Mouse (Mus musculus): ENCODE measurements around the gene Svop.

The Svop gene

GRCm38 (mm10) chr5:114043800-114044199 lies 47.6 kb downstream of the Svop start:
- no peak for DNase-seq

GRCm38 (mm10) chr5:114041327-114041930 lies 49.9 kb downstream of the Svop start:
- no peak for DNase-seq

- no peak for DNase-seq
Measured at GRCm38 (mm10) chr5:114040911-114041310, 50.5 kb downstream of the Svop start.

- DNase-seq: no peak
Measured at GRCm38 (mm10) chr5:114040508-114040907, 50.9 kb downstream of the Svop start.

- peak; percentile 80 to 83 for DNase-seq
Measured at GRCm38 (mm10) chr5:114035111-114035510, 56.3 kb downstream of the Svop start.

GRCm38 (mm10) chr5:114034393-114034792 lies 57.0 kb downstream of the Svop start:
- DNase-seq: no peak

GRCm38 (mm10) chr5:114032161-114032763 lies 59.1 kb downstream of the Svop start:
- DNase-seq: no peak

GRCm38 (mm10) chr5:114030652-114031051 lies 60.7 kb downstream of the Svop start:
- DNase-seq: no peak

- peak; percentile 62 for DNase-seq
Measured at GRCm38 (mm10) chr5:114028111-114028510, 63.3 kb downstream of the Svop start.

- no peak for DNase-seq
Measured at GRCm38 (mm10) chr5:114027217-114027944, 64.0 kb downstream of the Svop start.

- DNase-seq: no peak
Measured at GRCm38 (mm10) chr5:114024885-114025284, 66.5 kb downstream of the Svop start.

GRCm38 (mm10) chr5:114024390-114024789 lies 67.0 kb downstream of the Svop start:
- no peak for DNase-seq

GRCm38 (mm10) chr5:114015121-114015520 lies 76.2 kb downstream of the Svop start:
- no peak for DNase-seq

- DNase-seq: no peak
Measured at GRCm38 (mm10) chr5:114009049-114009448, 82.3 kb downstream of the Svop start.

- DNase-seq: peak; percentile 26 to 34
Measured at GRCm38 (mm10) chr5:114007753-114008453, 83.5 kb downstream of the Svop start.

GRCm38 (mm10) chr5:114006974-114007373 lies 84.4 kb downstream of the Svop start:
- no peak for DNase-seq

- no peak for DNase-seq
Measured at GRCm38 (mm10) chr5:114005100-114005499, 86.3 kb downstream of the Svop start.

- no peak for DNase-seq
Measured at GRCm38 (mm10) chr5:114004573-114004972, 86.8 kb downstream of the Svop start.

- DNase-seq: no peak
Measured at GRCm38 (mm10) chr5:114003542-114003941, 87.8 kb downstream of the Svop start, which contains the start of gene Dao. TSS of gene Dao (plus strand) at chr5:114003703.

GRCm38 (mm10) chr5:113999382-113999781 lies 92.0 kb downstream of the Svop start:
- no peak for DNase-seq

- no peak for DNase-seq
Measured at GRCm38 (mm10) chr5:113996458-113996857, 94.9 kb downstream of the Svop start.

- DNase-seq: peak; percentile 94 to 97
Measured at GRCm38 (mm10) chr5:113993487-113994465, 97.6 kb downstream of the Svop start, which contains the start of gene Ssh1. TSS of gene Ssh1 (minus strand) at chr5:113993894.

Measured in cerebellum, postnatal 14 days (tissue).